Mouse (Mus musculus) mouse trophoblast stem cell (cell line): ENCODE data around the gene Bbs1.
"Not testable (repeated sequence)": the region's sequence is repeated elsewhere in the genome, so short reads cannot be mapped to it uniquely, and the experiment has no call there.

Experiments used
- in situ Hi-C, 2 experiments: fragments of 300-500 bp; cut with MseI, MboI; formaldehyde crosslinking; loops; 2 replicates in 1 of 2; 3 replicates in 1 of 2; pipeline ENCODE4 v1.15.1; 2025

Bbs1 gene

GRCm38 (mm10) chr19:4883961-4884360 is 22.5 kb downstream of the Bbs1 start:
- in situ Hi-C loops: no loop called here

GRCm38 (mm10) chr19:4879324-4879703 is 27.1 kb downstream of the Bbs1 start:
- in situ Hi-C loops: no loop called here

- in situ Hi-C loops: no loop called here
These were observed 27.8 kb downstream of the Bbs1 start, which contains the start of gene Zdhhc24 for GRCm38 (mm10) chr19:4878405-4879323. Gene Zdhhc24 (plus strand): TSS chr19:4878668.

- in situ Hi-C loops: no loop called here
These were observed 28.6 kb downstream of the Bbs1 start, which contains the start of gene Actn3 for GRCm38 (mm10) chr19:4877785-4878184. Gene Actn3 (minus strand): TSS chr19:4877909.

- in situ Hi-C loops: no loop called here
These were observed 29.7 kb downstream of the Bbs1 start for GRCm38 (mm10) chr19:4876755-4877154.

- in situ Hi-C loops: no loop called here
These were observed 30.2 kb downstream of the Bbs1 start for GRCm38 (mm10) chr19:4876241-4876640.

- in situ Hi-C loops: not testable (repeated sequence)
These were observed 31.8 kb downstream of the Bbs1 start for GRCm38 (mm10) chr19:4874613-4875012.

GRCm38 (mm10) chr19:4865147-4865546 is 41.3 kb downstream of the Bbs1 start:
- in situ Hi-C loops: no loop called here

- in situ Hi-C loops: no loop called here
These were observed 43.4 kb downstream of the Bbs1 start for GRCm38 (mm10) chr19:4863048-4863447.

GRCm38 (mm10) chr19:4859081-4859480 is 47.3 kb downstream of the Bbs1 start:
- in situ Hi-C loops: no loop called here

- in situ Hi-C loops: no loop called here
These were observed 50.5 kb downstream of the Bbs1 start for GRCm38 (mm10) chr19:4855951-4856350.

- in situ Hi-C loops: no loop called here
These were observed 51.0 kb downstream of the Bbs1 start for GRCm38 (mm10) chr19:4855470-4855820.

- in situ Hi-C loops: no loop called here
These were observed 51.6 kb downstream of the Bbs1 start, which contains the start of gene Ctsf for GRCm38 (mm10) chr19:4854552-4855469. Gene Ctsf (plus strand): TSS chr19:4855130.

GRCm38 (mm10) chr19:4850281-4850680 is 56.1 kb downstream of the Bbs1 start:
- in situ Hi-C loops: no loop called here

- in situ Hi-C loops: no loop called here
These were observed 56.6 kb downstream of the Bbs1 start for GRCm38 (mm10) chr19:4849800-4850199.

GRCm38 (mm10) chr19:4847490-4847889 is 58.9 kb downstream of the Bbs1 start:
- in situ Hi-C loops: no loop called here

GRCm38 (mm10) chr19:4845846-4846245 is 60.6 kb downstream of the Bbs1 start:
- in situ Hi-C loops: no loop called here

- in situ Hi-C loops: no loop called here
These were observed 63.8 kb downstream of the Bbs1 start for GRCm38 (mm10) chr19:4842611-4843010.

GRCm38 (mm10) chr19:4840848-4841247 is 65.6 kb downstream of the Bbs1 start:
- in situ Hi-C loops: no loop called here

- in situ Hi-C loops: no loop called here
These were observed 67.3 kb downstream of the Bbs1 start, which contains the start of the genes Ccs and Ccdc87 for GRCm38 (mm10) chr19:4839149-4839548. Gene Ccs (minus strand): TSS chr19:4839332. Gene Ccdc87 (plus strand): TSS chr19:4839366.

- in situ Hi-C loops: no loop called here
These were observed 67.8 kb downstream of the Bbs1 start for GRCm38 (mm10) chr19:4838526-4839140.

GRCm38 (mm10) chr19:4837049-4837448 is 69.4 kb downstream of the Bbs1 start:
- in situ Hi-C loops: no loop called here
